Mouse (Mus musculus): Measurements from ENCODE around the gene Tle3.

Gene Tle3

DNA sequence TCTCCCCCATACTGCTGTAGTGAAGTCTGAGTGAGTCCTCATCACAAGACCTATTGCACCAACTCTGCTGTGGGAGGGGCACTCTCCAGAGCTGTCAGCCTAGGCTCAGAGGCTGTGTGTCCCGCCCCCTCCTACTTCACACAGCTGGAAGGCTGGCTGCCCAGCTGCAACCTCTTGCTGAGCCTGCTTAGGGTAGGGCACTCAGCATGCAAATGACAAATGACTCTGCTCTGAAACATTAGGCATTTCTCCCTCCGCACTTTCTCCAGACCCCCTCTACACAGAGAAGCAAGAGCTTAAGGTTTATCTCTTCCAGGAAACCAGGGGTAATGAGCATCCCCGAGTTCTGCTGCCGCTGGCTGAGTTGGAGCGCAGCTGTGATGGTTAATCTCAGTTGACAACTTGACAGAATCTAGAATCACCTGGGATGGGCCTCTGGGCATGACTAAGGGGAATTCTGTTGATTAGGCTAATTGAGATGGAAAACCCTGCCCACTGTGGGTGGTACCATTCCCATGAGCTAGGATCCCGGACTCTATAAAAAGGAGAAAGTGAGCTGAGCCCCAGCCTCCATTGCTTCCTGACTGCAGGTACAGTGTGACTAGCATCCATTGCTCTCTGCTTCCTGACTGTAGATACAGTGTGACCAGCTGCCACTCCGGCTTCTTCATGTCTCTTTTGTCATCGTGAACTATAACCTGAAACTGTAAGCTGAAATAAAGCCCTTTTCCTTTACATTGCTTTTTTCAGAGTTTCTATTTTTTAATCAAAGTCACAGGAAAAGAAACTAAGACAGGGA lies 63.2 kb downstream of the Tle3 start:
- in situ Hi-C loops (cut with MboI, MseI), result no loop called here

GRCm38 (mm10) chr9:61436104-61436503 lies 63.9 kb downstream of the Tle3 start:
- in situ Hi-C loops (cut with MboI, MseI), result no loop called here

DNA sequence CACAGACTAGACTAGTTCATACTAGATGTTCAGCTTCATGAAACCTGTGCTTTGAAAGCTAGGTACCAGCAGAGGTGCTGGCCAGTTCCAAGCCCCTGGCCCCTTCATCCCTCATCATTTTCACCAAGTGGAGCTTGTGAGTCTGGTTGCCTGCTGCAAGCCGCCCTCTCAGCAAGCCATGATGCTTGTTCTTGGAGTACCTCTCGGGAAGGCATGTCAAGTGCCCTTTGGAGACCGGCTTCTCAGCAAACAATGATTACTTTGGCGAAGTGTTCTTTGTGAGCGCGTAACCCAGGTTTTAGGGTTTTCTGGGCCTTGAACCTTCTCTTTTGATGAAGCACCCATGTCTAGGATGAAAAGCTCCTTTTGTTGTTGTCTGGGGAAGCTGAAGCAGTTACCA lies 64.6 kb downstream of the Tle3 start:
- in situ Hi-C loops (cut with MboI, MseI), result no loop called here

DNA sequence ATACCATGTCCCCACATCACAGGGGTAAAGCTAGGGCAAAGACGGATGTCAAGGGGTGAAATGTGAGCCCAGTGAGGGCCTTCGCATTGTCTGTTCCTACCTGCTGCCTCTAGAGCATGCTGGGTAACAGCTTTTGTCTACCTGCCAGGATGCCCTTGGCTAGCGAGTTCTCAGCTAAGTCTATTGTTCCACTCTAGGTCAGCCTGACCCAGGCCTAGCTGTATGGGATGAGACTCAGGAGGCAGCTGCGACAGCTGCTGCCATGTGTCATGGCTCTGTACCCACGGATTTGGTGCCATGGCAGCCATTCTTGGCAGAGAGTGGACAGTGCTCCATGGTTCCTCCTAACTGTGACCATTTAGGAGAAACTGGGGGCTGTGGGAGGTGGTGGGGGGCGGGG lies 66.9 kb downstream of the Tle3 start:
- in situ Hi-C loops (cut with MboI, MseI), result no loop called here

DNA sequence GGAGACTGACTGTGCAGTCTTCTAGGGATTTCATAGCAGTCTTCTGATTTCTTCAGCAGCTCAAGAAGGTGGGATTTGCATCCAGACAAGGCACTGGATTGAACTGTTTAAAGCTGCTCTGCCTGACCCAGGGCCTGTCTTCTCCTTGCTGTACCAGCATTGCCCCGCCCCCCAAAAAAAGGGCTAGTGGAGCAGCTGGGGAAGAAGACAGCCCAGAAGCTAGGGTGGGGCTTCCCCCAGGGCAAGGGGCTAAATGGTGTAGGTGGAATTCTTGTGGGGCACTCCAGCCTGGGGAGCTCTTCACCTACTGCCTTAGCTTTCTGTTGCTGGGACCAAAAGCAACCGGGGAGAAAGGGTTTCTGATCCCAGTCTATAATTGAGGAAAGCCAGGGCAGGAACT lies 67.8 kb downstream of the Tle3 start:
- in situ Hi-C loops (cut with MboI, MseI), result no loop called here

GRCm38 (mm10) chr9:61441206-61441913 lies 69.2 kb downstream of the Tle3 start:
- in situ Hi-C loops (cut with MboI, MseI), result no loop called here

- in situ Hi-C loops (cut with MboI, MseI), result no loop called here
Measured at GRCm38 (mm10) chr9:61442951-61443630, 70.9 kb downstream of the Tle3 start.

DNA sequence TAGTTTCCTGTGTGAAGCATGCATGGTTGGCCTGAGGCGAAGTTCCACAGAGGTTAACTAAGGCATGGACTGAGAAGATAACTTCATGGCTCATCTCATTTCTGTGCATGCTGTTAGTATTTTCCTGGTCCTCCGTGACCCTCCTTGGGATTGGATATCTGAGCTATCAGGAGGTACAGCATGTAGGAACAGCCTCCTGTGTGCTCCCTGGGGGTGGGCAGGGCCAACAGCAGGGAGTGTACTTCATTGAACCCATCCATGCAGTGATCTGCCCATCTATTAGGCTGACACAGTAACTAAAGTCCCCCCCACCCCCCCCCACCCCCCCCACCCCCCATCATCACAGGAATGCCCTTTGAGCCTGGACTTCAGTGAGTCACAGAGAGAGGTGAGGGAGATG lies 73.0 kb downstream of the Tle3 start:
- in situ Hi-C loops (cut with MboI, MseI), result no loop called here

- in situ Hi-C loops (cut with MboI, MseI), result no loop called here
Measured at GRCm38 (mm10) chr9:61445711-61446222, 73.6 kb downstream of the Tle3 start.

DNA sequence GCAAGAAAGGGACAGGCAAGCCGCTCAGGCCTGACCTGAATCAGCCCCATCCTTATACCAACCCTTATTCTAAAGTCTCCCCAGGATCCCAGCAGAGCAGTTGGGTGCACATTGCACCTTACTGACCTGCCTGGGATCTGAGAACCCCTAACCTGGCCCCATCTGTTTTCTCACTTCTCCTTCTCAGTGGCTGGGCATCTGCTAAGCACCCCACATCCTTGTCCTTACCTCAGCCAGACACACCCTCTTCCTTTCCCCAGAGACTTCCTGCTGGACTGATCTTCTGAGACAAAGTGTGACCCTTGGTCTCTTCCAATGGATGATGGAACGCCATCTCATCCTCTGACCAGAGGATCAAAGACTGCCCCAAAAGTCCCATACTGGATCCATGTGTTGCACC lies 74.8 kb downstream of the Tle3 start:
- in situ Hi-C loops (cut with MboI, MseI), result no loop called here

- in situ Hi-C loops (cut with MboI, MseI), result no loop called here
Measured at GRCm38 (mm10) chr9:61449363-61449904, 77.3 kb downstream of the Tle3 start.

DNA sequence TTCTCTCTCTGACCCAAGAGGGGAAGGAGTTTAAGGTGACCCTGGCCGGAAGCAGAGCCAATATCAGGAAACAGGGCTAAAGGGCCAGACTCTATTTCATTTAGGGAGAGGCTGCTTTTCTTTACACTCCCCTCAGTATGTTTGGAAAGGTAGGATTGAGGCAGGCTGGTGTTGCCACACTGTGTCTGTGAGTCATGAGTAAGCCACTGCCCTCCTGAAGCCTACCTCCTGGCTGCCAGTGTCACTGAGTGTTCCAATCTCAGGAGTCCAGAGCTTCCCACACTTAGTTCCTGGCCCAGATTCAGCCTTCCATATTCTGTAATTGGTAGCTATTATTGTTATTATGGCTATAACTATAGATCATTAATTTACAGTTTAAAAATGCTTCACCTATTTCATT lies 79.9 kb downstream of the Tle3 start:
- in situ Hi-C loops (cut with MboI, MseI), result no loop called here

DNA sequence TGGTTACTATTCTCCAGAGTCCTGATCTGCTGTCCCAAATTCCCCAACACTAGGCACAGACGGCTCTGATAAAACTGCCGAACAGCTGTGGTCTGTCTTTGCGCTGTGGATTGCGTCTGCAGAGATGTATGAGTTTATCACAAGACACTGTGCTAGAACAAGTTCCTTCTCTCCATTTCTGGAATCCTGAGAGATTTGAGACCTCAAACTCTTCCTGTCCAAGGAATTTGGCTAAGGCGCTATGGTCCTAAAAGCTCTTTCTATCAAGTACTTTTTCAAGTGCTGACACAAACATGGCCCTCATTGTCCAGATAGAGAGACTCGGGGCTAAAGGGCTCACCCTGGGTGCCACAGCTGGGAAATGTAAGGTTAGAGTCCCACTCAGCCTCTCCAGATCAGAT lies 83.7 kb downstream of the Tle3 start:
- in situ Hi-C loops (cut with MboI, MseI), result no loop called here

DNA sequence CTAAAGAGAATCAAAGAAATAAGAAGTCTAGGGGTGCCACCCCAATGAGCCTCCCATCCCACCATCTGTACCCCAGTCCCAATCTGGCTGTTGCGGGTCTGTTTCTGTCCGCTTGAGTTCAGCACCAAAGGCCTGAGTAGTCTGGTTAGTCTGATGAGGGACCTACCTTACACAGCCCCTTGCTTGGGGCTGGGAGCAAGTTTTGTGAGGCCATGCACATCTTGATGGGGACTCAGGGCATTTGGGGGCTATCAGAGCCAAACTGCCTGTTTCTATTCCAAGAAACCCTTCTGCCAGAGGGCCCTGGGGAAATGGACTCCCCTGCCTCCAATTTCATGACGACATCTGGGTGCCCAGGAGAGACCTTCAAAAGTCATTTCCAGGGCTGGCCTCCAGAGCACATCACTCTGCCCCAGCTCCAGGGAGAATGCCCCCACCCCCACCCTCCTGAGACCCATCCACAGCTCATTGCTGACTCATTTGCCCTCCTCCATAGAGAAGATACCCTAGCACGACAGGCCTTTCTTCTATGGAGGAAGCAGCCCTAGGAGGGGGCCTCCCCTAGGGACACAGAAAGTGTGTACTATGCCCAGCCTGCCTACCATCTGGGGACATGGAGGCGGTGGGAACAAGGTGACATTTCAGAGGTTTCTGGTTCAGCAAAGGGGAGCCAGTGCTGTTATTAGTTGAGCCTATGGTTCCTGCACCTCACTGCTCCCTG lies 84.4 kb downstream of the Tle3 start:
- in situ Hi-C loops (cut with MboI, MseI), result no loop called here

- in situ Hi-C loops (cut with MboI, MseI), result no loop called here
Measured at GRCm38 (mm10) chr9:61457162-61457523, 85.0 kb downstream of the Tle3 start.

- in situ Hi-C loops (cut with MboI, MseI), result no loop called here
Measured at GRCm38 (mm10) chr9:61461859-61462258, 89.7 kb downstream of the Tle3 start.

GRCm38 (mm10) chr9:61467436-61467835 lies 95.3 kb downstream of the Tle3 start:
- in situ Hi-C loops (cut with MboI, MseI), result no loop called here

Measured in T-helper 1 cell (primary cell).